Mouse (Mus musculus) CH12.LX (cell line): ENCODE results near the gene Erbb4. TPM values are rescaled to one million over a fixed set of nuclear protein-coding genes. Genes with fewer than 3 reads are reported as not detected.

ENCODE experiments used
- DNase-seq: peaks from one replicate; pipeline ENCODE4 v3.0.0-alpha.2; 2013; ENCODE audit errors: extremely low read depth
- H3K27ac ChIP-seq: 2 replicates; pipeline ENCODE4 v1.5.1; 2012; ENCODE audit warnings: low read depth, mild to moderate bottlenecking, control low read depth, moderate library complexity; ENCODE audit not compliant: insufficient read depth
- H3K27me3 ChIP-seq: replicated peaks from 2 replicates; pipeline ENCODE3; 2012; ENCODE audit warnings: inconsistent platforms
- H3K36me3 ChIP-seq, 2 experiments: replicated peaks in 1 of 2; 2 replicates each; pipeline versions ENCODE3 to v1.6.1; 2012; ENCODE audit warnings: inconsistent platforms in 1 of 2, low read length in 1 of 2, mild to moderate bottlenecking in 1 of 2, mixed read lengths in 1 of 2, moderate library complexity in 1 of 2; ENCODE audit not compliant: control insufficient read depth in 1 of 2, insufficient read depth in 1 of 2
- H3K4me1 ChIP-seq, 2 experiments: 2 replicates each; pipeline ENCODE4 v1.6.1; 2012; ENCODE audit warnings: inconsistent platforms in 1 of 2, moderate library complexity in 1 of 2; ENCODE audit not compliant: insufficient read depth in 2 of 2, control insufficient read depth in 1 of 2
- H3K4me2 ChIP-seq: 2 replicates; pipeline ENCODE4 v1.6.1; 2012; ENCODE audit warnings: low read depth, mild to moderate bottlenecking, control low read depth; ENCODE audit not compliant: poor library complexity, insufficient read depth, severe bottlenecking
- H3K4me3 ChIP-seq, 3 experiments: fragments of 150-350 bp in 1 of 3; sonication (generic) in 1 of 3; replicated peaks in 1 of 3; 2 replicates each; pipeline versions ENCODE3 to v1.5.1; 2011 to 2012; ENCODE audit warnings: low read depth in 2 of 3, low read length in 2 of 3, mild to moderate bottlenecking in 2 of 3, moderate library complexity in 2 of 3, control low read depth in 1 of 3, improper control_type of control experiment in 1 of 3, inconsistent platforms in 1 of 3, mixed read lengths in 1 of 3; ENCODE audit not compliant: poor library complexity in 1 of 3
- H3K79me2 ChIP-seq: replicated peaks from 2 replicates; pipeline ENCODE4 v1.6.1; 2012; ENCODE audit warnings: mild to moderate bottlenecking, moderate library complexity; ENCODE audit not compliant: control insufficient read depth, poor library complexity, insufficient read depth, severe bottlenecking; ENCODE audit errors: extremely low read depth
- H3K9ac ChIP-seq: 2 replicates; pipeline ENCODE4 v1.6.1; 2012; ENCODE audit warnings: low read depth, mild to moderate bottlenecking, control low read depth, moderate library complexity; ENCODE audit not compliant: insufficient read depth
- H3K9me3 ChIP-seq: replicated peaks from 2 replicates; pipeline ENCODE3; 2012; ENCODE audit warnings: low read length, inconsistent platforms, mixed read lengths
- CHD1 ChIP-seq: IDR thresholded peaks from 2 replicates; pipeline ENCODE4 v1.6.1; 2012; ENCODE audit warnings: low read depth, low read length, improper control_type of control experiment, inconsistent platforms
- CHD2 ChIP-seq: IDR thresholded peaks from 2 replicates; pipeline ENCODE4 v1.6.1; 2011; ENCODE audit warnings: low read length, improper control_type of control experiment
- E2F4 ChIP-seq: IDR thresholded peaks from 2 replicates; pipeline ENCODE4 v1.6.1; 2011; ENCODE audit warnings: low read depth, low read length, improper control_type of control experiment; ENCODE audit not compliant: insufficient replicate concordance
- ELF1 ChIP-seq: IDR thresholded peaks from 2 replicates; pipeline ENCODE4 v1.6.1; 2014; ENCODE audit warnings: low read depth, mild to moderate bottlenecking, inconsistent platforms, low read length, improper control_type of control experiment
- ETS1 ChIP-seq: conservative IDR thresholded peaks from 2 replicates; pipeline ENCODE4 v1.6.1; 2012; ENCODE audit warnings: low read depth, mild to moderate bottlenecking, inconsistent platforms, low read length, improper control_type of control experiment, moderate library complexity
- GABPA ChIP-seq: IDR thresholded peaks from 2 replicates; pipeline ENCODE4 v1.6.1; 2012; ENCODE audit warnings: low read depth, low read length, improper control_type of control experiment, inconsistent platforms; ENCODE audit not compliant: insufficient replicate concordance
- HCFC1 ChIP-seq: IDR thresholded peaks from 2 replicates; pipeline ENCODE4 v1.6.1; 2012; ENCODE audit warnings: low read depth, mild to moderate bottlenecking, inconsistent platforms, low read length, improper control_type of control experiment
- IRF4 ChIP-seq: IDR thresholded peaks from 2 replicates; pipeline ENCODE4 v1.6.1; 2014; ENCODE audit warnings: low read depth, mild to moderate bottlenecking, inconsistent platforms, low read length, improper control_type of control experiment
- JUN ChIP-seq: IDR thresholded peaks from 2 replicates; pipeline ENCODE4 v1.6.1; 2011; ENCODE audit warnings: low read depth, mild to moderate bottlenecking, low read length, improper control_type of control experiment, moderate library complexity; ENCODE audit not compliant: insufficient read depth
- KAT2A ChIP-seq: IDR thresholded peaks from 2 replicates; pipeline ENCODE4 v1.6.1; 2012; ENCODE audit warnings: low read length, improper control_type of control experiment, inconsistent platforms; ENCODE audit not compliant: insufficient replicate concordance
- MAX ChIP-seq: IDR thresholded peaks from 2 replicates; pipeline ENCODE4 v1.6.1; 2011; ENCODE audit warnings: low read length, improper control_type of control experiment
- MAZ ChIP-seq: IDR thresholded peaks from 2 replicates; pipeline ENCODE4 v1.6.1; 2012; ENCODE audit warnings: low read depth, mild to moderate bottlenecking, inconsistent platforms, low read length, improper control_type of control experiment, moderate library complexity
- MXI1 ChIP-seq: IDR thresholded peaks from 2 replicates; pipeline ENCODE4 v1.6.1; 2011; ENCODE audit warnings: mild to moderate bottlenecking, low read depth, low read length, improper control_type of control experiment
- MYC ChIP-seq: IDR thresholded peaks from 2 replicates; pipeline ENCODE4 v1.6.1; 2011; ENCODE audit warnings: low read depth, mild to moderate bottlenecking, improper control_type of control experiment, low read length
- NELFE ChIP-seq: IDR thresholded peaks from 2 replicates; pipeline ENCODE4 v1.6.1; 2011; ENCODE audit warnings: low read depth, low read length, improper control_type of control experiment
- RCOR1 ChIP-seq: conservative IDR thresholded peaks from 2 replicates; pipeline ENCODE4 v1.6.1; 2012; ENCODE audit warnings: low read depth, mild to moderate bottlenecking, inconsistent platforms, low read length, improper control_type of control experiment
- SMC3 ChIP-seq: IDR thresholded peaks from 2 replicates; pipeline ENCODE4 v1.6.1; 2011; ENCODE audit warnings: low read depth, low read length, improper control_type of control experiment
- TBP ChIP-seq: conservative IDR thresholded peaks from 2 replicates; pipeline ENCODE4 v1.6.1; 2011; ENCODE audit warnings: low read depth, low read length, improper control_type of control experiment
- UBTF ChIP-seq: IDR thresholded peaks from 2 replicates; pipeline ENCODE4 v1.6.1; 2012; ENCODE audit warnings: low read depth, mild to moderate bottlenecking, inconsistent platforms, low read length, improper control_type of control experiment, moderate library complexity
- USF1 ChIP-seq: IDR thresholded peaks from 2 replicates; pipeline ENCODE4 v1.6.1; 2014; ENCODE audit warnings: low read depth, mild to moderate bottlenecking, inconsistent platforms, low read length, improper control_type of control experiment
- USF2 ChIP-seq: conservative IDR thresholded peaks from 2 replicates; pipeline ENCODE4 v1.6.1; 2011; ENCODE audit warnings: low read depth, low read length, improper control_type of control experiment
- ZKSCAN1 ChIP-seq: IDR thresholded peaks from 2 replicates; pipeline ENCODE4 v1.6.1; 2012; ENCODE audit warnings: low read depth, inconsistent platforms, low read length, improper control_type of control experiment, borderline replicate concordance
- ZMIZ1 ChIP-seq: IDR thresholded peaks from 2 replicates; pipeline ENCODE4 v1.6.1; 2012; ENCODE audit warnings: low read depth, mild to moderate bottlenecking, inconsistent platforms, low read length, improper control_type of control experiment
- ZNF384 ChIP-seq: IDR thresholded peaks from 2 replicates; pipeline ENCODE4 v1.6.1; 2012; ENCODE audit warnings: low read depth, low read length, improper control_type of control experiment, inconsistent platforms
- dilution Hi-C: fragments of 300-500 bp; cut with MboI; formaldehyde crosslinking; loops from 2 replicates; pipeline ENCODE4 v1.14.3; 2020; ENCODE audit warnings: low sequenced_read_pairs; ENCODE audit not compliant: extremely low pct_unique_long_range_greater_than_20kb, extremely low pct_ligation_motif_present
- in situ Hi-C: fragments of 300-500 bp; cut with MboI; formaldehyde crosslinking; loops from 3 replicates; pipeline ENCODE4 v1.14.3; 2019; ENCODE audit warnings: low sequenced_read_pairs, low pct_ligation_motif_present, low pct_unique_long_range_greater_than_20kb, mixed read lengths
- polyA plus RNA-seq: library from polyadenylated mRNA; unstranded; fragments of >175 nt; gene quantifications from 2 replicates; pipeline ENCODE4 v1.2.1, GENCODE M21; 2012; ENCODE audit warnings: low read depth; ENCODE audit not compliant: insufficient read length
- total RNA-seq, 2 experiments: library from RNA; depleted of rRNA; stranded (reverse); fragments of 300-350 nt in 1 of 2; fragments of >200 nt in 1 of 2; gene quantifications; 2 replicates each; pipeline ENCODE4 v1.2.3; 2012 to 2014

The Erbb4 gene
- total and polyA plus RNA-seq, 3 experiments, result not detected

- Histone ChIP-seq H3K4me3 (no peak overlapping the region), H3K27me3 (no peaks in the 10 kb centered on the region), H3K79me2 (no peaks in the 10 kb centered on the region), H3K9me3 (peaks cover 7% of the 10 kb centered on the region), H3K27ac (no peak overlapping the region), H3K9ac (no peak overlapping the region), H3K36me3 (no peaks in the 10 kb centered on the region), H3K4me1 (no peaks in the 10 kb centered on the region), H3K4me2 (no peak overlapping the region)
- no peak for DNase-seq
- TF ChIP-seq USF2 (no peak), KAT2A (no peak), CHD1 (no peak), E2F4 (no peak), ZMIZ1 (no peak), GABPA (no peak), ZNF384 (no peak), MYC (no peak), SMC3 (no peak), MAZ (no peak), TBP (no peak), MAX (no peak), HCFC1 (no peak), CHD2 (no peak), NELFE (no peak), ZKSCAN1 (no peak)
- in situ Hi-C loops (no loop called here), dilution Hi-C loops (no loop called here)
Observed at GRCm38 (mm10) chr1:68917828-68918227, 190.0 kb downstream of the Erbb4 start.

- peaks cover 21% of the 10 kb centered on the region for H3K9me3 ChIP-seq
Observed at GRCm38 (mm10) chr1:68892041-68892440, 215.8 kb downstream of the Erbb4 start.

More at GRCm38 (mm10) chr1:68892041-68892440, 215.8 kb downstream of the Erbb4 start:
- DNase-seq, result no peak
- no peaks in the 10 kb centered on the region for H3K79me2 ChIP-seq
- TF ChIP-seq IRF4 (no peak), ZKSCAN1 (no peak), ELF1 (no peak), MAZ (no peak), MXI1 (no peak), HCFC1 (no peak), MYC (no peak), USF2 (no peak), UBTF (no peak), CHD2 (no peak), USF1 (no peak), RCOR1 (no peak), ETS1 (no peak), JUN (no peak), ZNF384 (no peak), KAT2A (no peak)
- dilution Hi-C loops (no loop called here), in situ Hi-C loops (no loop called here)
- no peaks in the 10 kb centered on the region for H3K36me3 ChIP-seq
- no peak overlapping the region for H3K27ac ChIP-seq
- no peaks in the 10 kb centered on the region for H3K4me1 ChIP-seq
- no peak overlapping the region for H3K4me3 ChIP-seq
- H3K27me3 ChIP-seq, result no peaks in the 10 kb centered on the region
- no peak overlapping the region for H3K4me2 ChIP-seq
- no peak overlapping the region for H3K9ac ChIP-seq
